Mouse (Mus musculus): Measurements from ENCODE around the gene M1ap.
A peak's percentile ranks its signal among the peaks of the same experiment; 100 is the strongest.

Gene M1ap

DNA sequence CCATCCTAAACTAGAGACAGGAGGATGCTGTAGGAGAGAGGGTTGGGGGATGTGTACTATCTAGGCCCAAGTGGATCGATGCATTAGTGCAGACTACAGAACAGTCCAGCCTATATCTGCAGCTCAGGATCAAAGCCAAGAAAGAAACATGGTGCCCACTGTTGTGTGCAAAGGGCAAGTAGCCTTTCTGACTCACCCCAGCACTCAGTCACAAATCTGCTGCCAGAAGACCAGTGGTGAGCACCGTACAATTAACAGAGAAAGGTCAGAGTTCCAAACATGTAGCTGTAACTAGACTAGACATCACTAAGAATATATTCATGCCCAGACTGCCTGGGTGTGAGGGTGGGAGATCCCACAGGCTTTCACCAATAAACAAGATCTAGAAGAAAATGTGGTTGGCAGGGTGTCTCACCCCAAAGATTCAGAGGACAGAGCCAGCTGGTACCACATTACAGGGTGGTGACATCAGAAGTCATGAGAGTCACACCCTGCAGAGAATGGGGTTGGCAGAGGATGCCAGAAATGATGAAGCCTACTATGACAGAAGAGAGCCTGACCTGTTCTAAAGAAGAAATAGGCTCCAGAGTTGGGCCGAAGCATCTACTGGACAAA is 12.0 kb upstream of the M1ap start:
- no peak for DNase-seq (ENCODE audit: low spot score in 2 of 2)

DNA sequence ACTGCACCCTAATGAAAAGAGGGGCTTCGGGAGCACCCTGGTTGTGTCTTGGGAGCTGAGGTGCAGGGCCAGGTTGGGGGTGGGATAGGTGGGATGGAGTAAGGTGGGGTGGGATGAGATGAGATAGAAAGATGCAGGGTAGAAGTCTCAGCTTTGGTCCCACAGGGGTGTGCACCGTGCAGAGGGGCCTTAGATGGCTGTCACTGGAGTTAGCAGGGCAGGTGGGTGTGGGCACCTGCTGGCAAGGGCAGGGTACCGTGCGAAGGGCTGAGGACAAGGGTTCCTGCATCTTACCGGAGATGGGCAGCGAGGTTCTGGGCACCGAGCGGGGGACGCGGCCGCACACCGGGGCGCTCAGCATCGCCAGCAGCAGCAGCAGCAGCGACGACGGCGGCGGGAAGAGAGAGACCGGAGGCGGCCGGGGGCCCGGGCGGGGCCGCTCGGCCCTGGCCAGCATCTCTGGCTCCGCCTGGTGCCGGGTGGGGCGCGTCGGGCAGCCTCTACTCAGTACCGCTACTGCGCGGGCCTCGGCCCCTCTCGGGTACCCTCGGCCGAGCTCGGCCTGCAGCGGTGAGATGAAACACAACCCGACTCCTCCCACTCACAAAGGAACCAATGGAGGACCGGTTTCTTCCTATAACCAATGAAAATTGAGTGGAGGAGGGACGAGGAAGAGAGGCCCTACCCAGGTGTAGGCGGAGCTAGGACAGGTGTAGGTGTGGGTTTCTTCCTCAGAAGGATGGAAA is 7.4 kb upstream of the M1ap start, which contains the start of gene Sema4f:
Gene Sema4f, minus strand, starts transcription at position 603 of the 746 bp plus-strand sequence.
- DNase-seq (ENCODE audit: low spot score in 2 of 2): peak; percentile 51 to 76

GRCm38 (mm10) chr6:82940765-82941164 is 5.9 kb upstream of the M1ap start:
- no peak for DNase-seq (ENCODE audit: low spot score in 2 of 2)

DNA sequence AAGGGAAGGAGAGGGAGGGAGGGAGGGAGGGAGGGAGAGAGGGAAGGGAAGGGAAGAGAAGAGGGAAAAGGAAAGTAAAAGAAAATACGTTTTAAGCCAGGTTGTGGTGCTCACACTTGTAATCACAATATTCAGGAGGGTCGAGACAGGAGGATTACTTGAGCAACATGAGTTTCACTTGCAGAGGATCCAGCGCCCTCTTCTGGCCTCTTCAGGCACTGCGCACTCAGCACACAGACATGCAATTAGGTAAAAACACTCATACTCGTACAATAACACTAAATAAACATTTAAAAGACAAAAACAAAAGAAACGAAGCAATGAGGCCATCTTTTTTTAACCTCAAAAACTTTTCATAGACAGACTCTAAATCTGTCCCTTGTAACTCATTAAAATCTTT is 952 bp upstream of the M1ap start:
- peak in 1 of 2 experiments; percentile 51 for DNase-seq (ENCODE audit: low spot score in 2 of 2)

DNA sequence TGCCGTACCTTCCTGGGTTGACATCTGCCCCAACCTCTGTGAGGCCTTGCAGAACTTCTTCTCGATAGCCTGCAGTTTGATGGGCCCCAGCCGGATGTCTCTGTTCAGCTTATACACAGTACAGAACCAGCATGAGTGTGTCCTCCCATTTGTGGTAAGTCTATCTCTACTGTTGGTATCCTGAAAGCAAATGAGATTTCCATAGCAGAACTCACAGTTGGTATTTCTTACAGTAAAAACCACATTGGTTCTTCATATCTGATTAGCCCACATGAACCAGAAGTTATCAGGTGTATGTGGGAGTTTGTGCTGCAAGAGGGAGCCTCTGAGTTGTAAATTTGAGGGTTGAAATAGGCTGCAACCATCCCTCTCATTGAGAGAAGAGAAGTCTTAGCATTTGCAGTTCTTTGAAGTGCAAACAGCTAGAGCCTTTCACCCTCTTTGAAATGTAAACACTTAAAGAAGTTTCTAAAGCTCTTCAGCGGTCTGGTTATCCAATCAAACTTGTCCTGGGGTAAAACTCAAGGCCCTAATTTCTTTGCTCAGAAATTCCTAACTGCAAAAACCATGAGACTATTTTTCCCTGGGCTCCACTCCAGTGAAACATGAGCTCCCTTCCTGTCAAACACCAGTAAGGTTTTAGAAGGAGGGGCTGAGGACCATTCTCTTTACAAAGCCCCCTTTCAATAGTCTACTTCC is 10.0 kb downstream of the M1ap start:
- no peak for DNase-seq (ENCODE audit: low spot score in 2 of 2)

DNA sequence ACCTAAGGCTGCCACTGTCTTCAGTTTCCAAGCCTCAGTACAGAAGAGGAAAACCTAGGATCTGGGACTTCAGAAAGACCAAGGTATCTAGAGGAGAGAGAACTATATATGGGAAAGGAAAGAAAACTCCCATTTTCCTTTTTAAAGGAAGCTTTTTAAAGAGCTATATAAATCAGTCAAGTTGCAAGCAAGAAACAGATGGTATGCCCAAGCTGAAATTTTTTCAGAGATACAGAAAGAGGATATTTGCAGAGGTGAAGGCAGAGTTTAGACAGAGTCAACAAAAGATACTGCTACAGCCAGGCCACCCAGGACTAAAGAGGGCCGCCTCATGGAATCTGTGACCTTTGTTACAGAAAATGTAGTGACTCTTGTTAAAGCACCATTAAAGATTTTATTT is 15.0 kb downstream of the M1ap start:
- DNase-seq (ENCODE audit: low spot score in 2 of 2): no peak

- DNase-seq (ENCODE audit: low spot score in 2 of 2): no peak
Measured at GRCm38 (mm10) chr6:82969249-82970084, 22.8 kb downstream of the M1ap start.

GRCm38 (mm10) chr6:82971031-82971430 is 24.3 kb downstream of the M1ap start:
- peak; percentile 27 to 66 for DNase-seq (ENCODE audit: low spot score in 2 of 2)

DNA sequence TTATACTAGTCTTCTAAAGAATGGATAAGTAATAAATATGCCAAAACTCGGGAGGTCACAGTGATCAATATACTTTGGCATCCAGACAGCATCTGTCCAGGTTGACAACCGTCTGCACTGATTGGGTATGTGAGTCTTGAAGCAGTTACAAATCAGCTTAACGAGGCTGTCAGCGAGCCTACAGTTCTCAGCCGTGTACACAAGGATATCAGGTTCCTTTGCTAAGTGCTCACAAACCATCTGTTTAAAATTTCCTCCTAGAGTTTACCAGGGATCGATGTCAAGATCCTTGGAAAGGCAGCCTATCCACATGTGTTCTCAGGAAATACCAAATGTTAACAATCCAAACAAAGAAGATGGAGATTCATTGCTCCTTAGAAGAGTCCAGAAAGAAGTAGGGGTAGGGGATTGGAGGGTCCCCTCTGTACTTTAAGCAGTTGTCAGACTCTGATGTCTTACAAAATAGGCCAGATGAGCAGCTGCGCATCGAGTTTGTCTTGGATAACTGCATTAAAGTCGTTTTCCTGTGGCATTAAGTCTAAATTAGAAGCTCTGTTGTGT is 40.8 kb downstream of the M1ap start:
- no peak for DNase-seq (ENCODE audit: low spot score in 2 of 2)

- DNase-seq (ENCODE audit: low spot score in 2 of 2): no peak
Measured at GRCm38 (mm10) chr6:82993696-82994095, 47.0 kb downstream of the M1ap start.

GRCm38 (mm10) chr6:82994372-82994771 is 47.7 kb downstream of the M1ap start:
- DNase-seq (ENCODE audit: low spot score in 2 of 2): no peak

- DNase-seq (ENCODE audit: low spot score in 2 of 2): peak; percentile 68 to 89
Measured at GRCm38 (mm10) chr6:82996740-82997315, 50.1 kb downstream of the M1ap start.

GRCm38 (mm10) chr6:82997511-82998102 is 50.9 kb downstream of the M1ap start:
- DNase-seq (ENCODE audit: low spot score in 2 of 2): no peak

- DNase-seq (ENCODE audit: low spot score in 2 of 2): no peak
Measured at GRCm38 (mm10) chr6:82998326-82998725, 51.6 kb downstream of the M1ap start.

GRCm38 (mm10) chr6:82999986-83000385 is 53.3 kb downstream of the M1ap start:
- DNase-seq (ENCODE audit: low spot score in 2 of 2): no peak

DNA sequence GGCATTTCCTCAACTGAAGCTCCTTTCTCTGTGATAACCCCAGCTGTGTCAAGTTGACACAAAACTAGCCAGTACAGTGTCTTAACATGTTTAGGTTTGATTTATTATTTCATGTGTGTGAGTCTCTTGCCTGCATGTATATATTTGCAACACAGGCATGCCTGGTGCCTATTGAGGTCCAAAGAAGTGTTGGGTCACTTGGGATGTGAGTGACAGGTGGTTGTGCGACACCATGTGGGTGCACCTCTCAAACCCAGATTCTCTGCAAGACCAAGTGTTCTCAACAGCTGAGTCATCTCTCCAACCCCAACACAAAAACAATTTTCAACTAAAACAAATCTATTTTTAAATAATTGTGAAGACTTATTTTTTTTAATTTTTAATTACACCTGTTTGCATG is 56.4 kb downstream of the M1ap start:
- DNase-seq (ENCODE audit: low spot score in 2 of 2): no peak

DNA sequence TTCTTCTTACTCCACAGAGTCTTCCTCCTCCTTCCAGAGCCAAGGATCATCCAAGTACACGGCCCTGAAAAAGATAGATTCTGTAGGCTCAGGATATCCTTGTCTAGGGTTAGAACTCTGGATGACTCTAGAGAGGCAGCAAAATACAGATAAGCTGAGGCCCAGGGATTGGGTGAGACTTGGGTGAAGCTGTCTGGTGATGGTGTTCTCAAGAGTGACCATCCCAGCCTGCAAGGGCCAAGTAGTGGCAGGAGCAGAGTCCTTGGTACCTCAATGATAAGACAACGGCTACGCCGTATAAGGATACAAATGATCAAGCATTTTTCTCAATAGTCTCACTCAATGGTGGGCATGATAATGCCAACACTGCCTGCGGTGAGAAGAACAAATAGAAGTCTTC is 57.1 kb downstream of the M1ap start:
- no peak for DNase-seq (ENCODE audit: low spot score in 2 of 2)

- no peak for DNase-seq (ENCODE audit: low spot score in 2 of 2)
Measured at GRCm38 (mm10) chr6:83004309-83004708, 57.6 kb downstream of the M1ap start.

DNA sequence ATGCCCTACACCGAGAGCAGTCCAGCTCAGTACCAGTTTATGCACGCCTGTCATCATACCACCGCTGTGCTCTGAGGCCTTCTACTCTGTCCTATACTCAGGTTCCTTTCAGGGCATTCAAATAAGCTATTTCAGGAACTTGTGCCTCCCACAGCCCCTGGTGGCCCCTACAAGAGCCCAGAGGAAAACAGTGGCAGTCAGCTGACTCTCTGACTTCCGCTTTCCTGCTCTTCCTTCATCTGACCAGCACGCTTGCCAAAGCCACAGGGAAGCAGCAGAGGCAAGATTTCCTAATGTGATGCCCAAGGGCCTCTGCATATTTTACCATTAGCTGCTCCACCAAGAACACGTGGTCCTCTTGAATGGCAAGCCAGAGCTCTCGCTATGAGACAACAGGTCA is 58.2 kb downstream of the M1ap start:
- no peak for DNase-seq (ENCODE audit: low spot score in 2 of 2)

GRCm38 (mm10) chr6:83005444-83006011 is 58.8 kb downstream of the M1ap start:
- no peak for DNase-seq (ENCODE audit: low spot score in 2 of 2)

Data from cerebellum, postnatal 4 days (tissue).